Mouse (Mus musculus) heart, adult 2 months (tissue): ENCODE results near the gene D5Ertd579e. TPM values are rescaled to one million over a fixed set of nuclear protein-coding genes. Genes with fewer than 3 reads are reported as not detected.
A peak's percentile ranks its signal among the peaks of the same experiment; 100 is the strongest.

ENCODE experiments used
- DNase-seq, 2 experiments: peaks; one replicate each; pipeline ENCODE4 v3.0.0; 2021
- H3K27ac ChIP-seq: fragments of 200-600 bp; 2 replicates; pipeline ENCODE4 v1.8.1; 2022
- H3K27me3 ChIP-seq: fragments of 200-500 bp; 2 replicates; pipeline ENCODE4 v1.6.1; 2012; ENCODE audit warnings: mild to moderate bottlenecking, low read length, inconsistent platforms, mixed read lengths; ENCODE audit not compliant: control insufficient read depth, insufficient read depth
- H3K36me3 ChIP-seq: fragments of 200-500 bp; 2 replicates; pipeline ENCODE4 v1.6.1; 2012; ENCODE audit warnings: low read length, inconsistent platforms; ENCODE audit not compliant: control insufficient read depth, insufficient read depth
- H3K4me1 ChIP-seq: fragments of 200-500 bp; 2 replicates; pipeline ENCODE4 v1.6.1; 2011; ENCODE audit warnings: low read length; ENCODE audit not compliant: control insufficient read depth, insufficient read depth
- H3K4me3 ChIP-seq: fragments of 200-600 bp; 2 replicates; pipeline ENCODE4 v1.8.1; 2022
- H3K79me2 ChIP-seq: fragments of 200-500 bp; replicated peaks from 2 replicates; pipeline ENCODE4 v1.6.1; 2012; ENCODE audit warnings: mild to moderate bottlenecking, inconsistent platforms, low read length, moderate library complexity, mixed read lengths; ENCODE audit not compliant: control insufficient read depth, insufficient read depth
- H3K9ac ChIP-seq: fragments of 200-500 bp; 2 replicates; pipeline ENCODE4 v1.6.1; 2012; ENCODE audit warnings: low read depth, mild to moderate bottlenecking, control low read depth, inconsistent platforms, low read length, mixed read lengths
- CTCF ChIP-seq: fragments of 200-600 bp; IDR thresholded peaks from 2 replicates; pipeline ENCODE4 v1.8.1; 2022; ENCODE audit warnings: antibody characterized with exemption, mild to moderate bottlenecking, moderate library complexity
- EP300 ChIP-seq: fragments of 200-500 bp; IDR thresholded peaks from 2 replicates; pipeline ENCODE4 v1.6.1; 2011; ENCODE audit warnings: low read depth, low read length, control low read depth; ENCODE audit not compliant: insufficient read depth
- POLR2A ChIP-seq: fragments of 200-500 bp; IDR thresholded peaks from 2 replicates; pipeline ENCODE4 v1.6.1; 2011; ENCODE audit warnings: mild to moderate bottlenecking, low read depth, low read length, control low read depth; ENCODE audit not compliant: insufficient read depth
- WGBS: fragments of 180-500 bp; shearing (Covaris S2); methylation state at CpG from one replicate; pipeline ENCODE4 v1.1.7; 2018; 5-methylcytosine and 5-hydroxymethylcytosine counted together
- intact Hi-C: fragments of 180-260 bp; cut with DNase I; formaldehyde crosslinking; loops from one replicate; pipeline ENCODE4 v1.15.1; 2025
- long read RNA-seq: library from polyadenylated mRNA; stranded (forward); transcript quantifications from one replicate; pipeline ENCODE4 v2.0.0, GENCODE M21; 2021
- polyA plus RNA-seq: library from polyadenylated mRNA; depleted of rRNA; stranded (reverse); fragments of >200 nt; gene quantifications from 2 replicates; pipeline ENCODE4 v1.2.3, GENCODE M21; 2012; rRNA removed
- total RNA-seq, 2 experiments: library from RNA; stranded (reverse); gene quantifications; 2 replicates each; pipeline ENCODE4 v1.2.3; 2021

D5Ertd579e gene
- total RNA-seq (100 to 1,000 TPM in 1 of 2 experiments, 10 to 100 TPM in 1; 81.8 to 104 TPM), polyA plus RNA-seq (22.5 and 45.3 TPM in 2 replicates)
- long read RNA-seq, full-length matches to known transcripts: 24 of 44 reads
- long read RNA-seq, partial matches to known transcripts: 12 of 44 reads
- long read RNA-seq, other reads (novel, unspliced or antisense): 8 of 44 reads

DNA sequence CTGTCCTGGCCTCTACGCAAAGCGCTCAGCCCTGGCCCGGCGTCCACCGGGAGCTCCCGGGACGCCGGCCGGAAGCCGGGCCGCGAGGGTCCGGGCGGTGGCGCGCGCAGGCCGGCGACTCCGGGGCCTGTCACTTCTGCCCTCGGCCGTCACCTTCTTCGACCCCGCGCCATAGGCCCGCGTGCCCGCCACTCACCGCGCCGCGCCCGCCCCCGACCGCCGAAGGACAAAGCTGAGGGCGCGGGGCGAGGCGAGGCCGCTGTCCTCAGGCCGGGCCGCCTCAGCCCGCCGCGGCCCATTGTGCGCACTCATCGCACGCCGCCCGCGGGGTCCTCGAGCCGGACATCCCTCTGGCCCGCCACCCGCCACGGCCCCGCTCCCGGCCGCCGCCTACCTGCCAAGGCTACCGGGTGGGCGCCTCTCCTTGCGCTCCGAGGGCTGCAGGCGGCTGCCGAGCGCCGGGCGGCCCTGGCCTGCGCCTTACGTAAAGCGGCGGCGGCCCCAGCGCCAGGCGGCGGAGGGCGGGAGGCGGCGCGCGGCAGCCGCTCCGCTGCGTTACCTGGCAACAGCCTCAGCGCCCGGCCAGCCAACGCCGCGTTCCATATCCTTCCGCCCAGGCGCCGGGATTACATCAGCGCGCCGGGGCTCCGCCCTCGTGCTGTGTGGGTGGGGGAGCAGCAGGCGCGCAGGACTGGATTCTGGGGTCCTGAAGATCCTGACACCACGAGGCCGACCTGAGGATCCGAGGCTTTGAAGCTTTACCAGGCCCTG lies at the start of gene D5Ertd579e:
Gene D5Ertd579e, minus strand, starts transcription at position 564 of the 771 bp plus-strand sequence.
- Histone ChIP-seq H3K27ac (peak within 1 kb of the TSS; percentile 97), H3K79me2 (0 out of 2 replicates have a peak, but pooled peaks cover 2% of the 10 kb centered on the region), H3K4me3 (peak within 1 kb of the TSS; percentile 84), H3K36me3 (peaks cover 8% of the 10 kb centered on the region), H3K4me1 (peaks cover 4% of the 10 kb centered on the region), H3K9ac (peak within 1 kb of the TSS; percentile 88), H3K27me3 (no peaks in the 10 kb centered on the region)
- TF ChIP-seq EP300 (peak; percentile 55; the same call in 1 of the 2 replicates), POLR2A (peak; percentile 76), CTCF (no peak)
- intact Hi-C loops: loop anchor here (2.0 to 5.0 kb wide), 3 partner anchors 17 to 113 kb away; no protein-coding TSS in a partner anchor
- under 1% methylated on average over 103 of the region's 104 CpGs for WGBS
- peak; percentile 96 to 97 for DNase-seq

DNA sequence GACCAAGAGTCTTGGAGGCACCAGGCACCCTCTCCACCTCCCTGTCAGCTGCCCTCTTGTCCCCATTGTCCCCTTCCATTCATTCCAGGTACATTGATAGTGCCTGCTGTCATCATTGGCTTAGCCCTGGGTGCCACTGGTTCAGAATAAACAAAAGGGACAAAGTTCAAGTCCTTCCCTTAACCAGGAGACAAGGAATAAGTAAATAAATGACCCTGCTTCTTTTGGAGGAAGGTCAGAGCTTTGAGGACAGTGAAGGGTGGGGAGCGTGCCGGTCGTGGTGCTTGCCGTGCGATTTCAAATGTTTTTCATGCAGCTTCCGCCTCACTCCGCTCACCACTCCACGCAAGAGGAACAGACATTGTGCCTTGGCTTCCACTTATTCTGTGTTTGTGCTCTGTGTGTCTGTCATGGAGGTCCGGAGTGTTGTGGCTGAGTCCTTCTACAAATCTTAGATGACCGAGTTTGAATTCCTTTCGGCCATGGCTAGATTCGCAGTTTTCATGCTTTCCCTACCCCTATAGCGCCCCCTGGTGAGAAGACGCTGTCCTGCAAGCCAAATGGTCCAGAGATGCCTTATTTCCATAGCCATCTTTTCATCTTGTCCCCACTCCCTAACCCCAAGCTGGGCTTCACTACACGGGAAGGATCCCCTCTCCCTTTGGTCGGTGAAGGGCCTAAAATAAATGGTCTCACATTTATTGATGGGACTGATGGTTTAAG lies 46.5 kb upstream of the D5Ertd579e start:
- DNase-seq: peak; percentile 73 to 88
- no peak overlapping the region for H3K4me3 ChIP-seq
- H3K9ac ChIP-seq: no peak overlapping the region; the same call in 1 of the 2 replicates
- no peaks in the 10 kb centered on the region for H3K36me3 ChIP-seq
- TF ChIP-seq EP300: peak; percentile 77; the same call in 1 of the 2 replicates
- TF ChIP-seq POLR2A: no peak
- TF ChIP-seq CTCF: peak; percentile 99
- no peaks in the 10 kb centered on the region for H3K27me3 ChIP-seq
- no peak overlapping the region for H3K27ac ChIP-seq
- peaks cover 3% of the 10 kb centered on the region for H3K4me1 ChIP-seq
- H3K79me2 ChIP-seq: no peaks in the 10 kb centered on the region
- intact Hi-C loops: loop anchor here (1.0 to 5.0 kb wide), 5 partner anchors 27 to 279 kb away; no protein-coding TSS in a partner anchor
- 34% methylated on average over 16 of the region's 16 CpGs for WGBS

DNA sequence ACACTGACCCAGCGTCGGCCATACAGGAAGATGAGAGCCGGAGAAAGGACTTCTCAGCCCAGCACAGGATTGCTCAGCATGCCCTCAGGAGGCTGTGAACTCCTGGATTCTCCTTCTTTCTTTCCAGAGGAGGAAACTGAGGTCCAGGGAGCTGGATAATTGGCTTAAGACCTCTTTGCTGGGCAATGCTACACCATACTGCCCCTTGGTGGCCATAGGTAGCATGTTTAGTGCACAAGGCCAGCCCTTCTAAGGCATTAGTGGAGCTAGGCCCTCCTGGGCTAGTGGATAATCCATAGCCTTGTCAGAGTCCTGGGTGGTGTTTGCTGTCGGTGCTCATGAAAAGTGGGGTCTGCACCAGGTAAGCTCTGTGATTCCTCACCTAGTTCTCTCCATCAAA lies 44.0 kb upstream of the D5Ertd579e start:
- TF ChIP-seq CTCF (peak; percentile 75), POLR2A (no peak), EP300 (0 out of 2 replicates have a peak, but pooled peaks have one; percentile 48)
- Histone ChIP-seq H3K9ac (no peak overlapping the region), H3K4me1 (peaks cover 1% of the 10 kb centered on the region; the same call in 1 of the 2 replicates), H3K27me3 (no peaks in the 10 kb centered on the region), H3K27ac (no peak overlapping the region), H3K36me3 (no peaks in the 10 kb centered on the region), H3K79me2 (no peaks in the 10 kb centered on the region), H3K4me3 (no peak overlapping the region)
- WGBS: 63% methylated on average over 4 of the region's 4 CpGs
- peak in 1 of 2 experiments; percentile 42 for DNase-seq
- intact Hi-C loops: loop anchor here (2.0 to 5.0 kb wide), 3 partner anchors 45 to 213 kb away; no protein-coding TSS in a partner anchor

DNA sequence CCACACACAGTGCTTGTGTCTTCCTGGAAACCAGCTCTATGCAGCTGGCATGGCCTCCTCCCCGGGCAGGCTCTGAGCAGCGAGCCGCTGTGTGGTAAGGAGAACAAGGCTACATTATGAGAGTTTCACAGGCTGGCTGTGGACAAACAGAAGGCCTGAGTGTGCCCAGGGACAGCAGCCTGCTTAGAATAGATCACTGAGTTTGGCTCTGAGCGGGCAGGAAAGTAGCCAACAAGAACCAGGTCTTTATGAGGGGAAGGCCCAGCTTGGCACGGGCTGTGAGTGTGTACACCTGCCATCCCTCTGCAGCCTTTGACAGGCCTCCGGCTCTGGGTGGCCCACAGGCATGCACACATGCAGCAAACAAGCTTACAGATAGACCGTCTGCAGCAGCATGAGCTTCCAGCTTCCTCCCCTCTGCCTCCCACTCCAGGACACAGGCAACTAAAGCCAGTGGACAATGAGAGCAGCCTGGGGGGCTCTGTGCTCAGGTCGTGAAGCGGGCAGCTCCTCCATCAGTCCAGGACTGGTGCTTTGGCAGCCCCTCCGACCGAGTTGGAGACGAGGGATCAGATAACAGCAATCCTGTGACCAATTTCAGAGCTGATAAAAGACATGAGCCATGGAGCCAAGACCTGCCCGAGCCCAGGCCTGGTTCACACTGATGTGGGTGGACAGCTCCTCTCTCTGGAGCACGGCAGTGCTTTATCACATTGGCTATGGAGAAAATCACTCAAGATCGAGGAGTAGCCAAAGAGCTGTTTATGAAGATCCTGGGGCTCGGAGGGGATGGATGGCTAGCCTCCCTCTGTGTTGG lies 43.2 kb upstream of the D5Ertd579e start:
- H3K4me3 ChIP-seq: no peak overlapping the region
- no peaks in the 10 kb centered on the region for H3K79me2 ChIP-seq
- peak; percentile 41 to 70 for DNase-seq
- 44% methylated on average over 16 of the region's 16 CpGs for WGBS
- H3K27ac ChIP-seq: peak overlapping the region; percentile 65
- peaks cover 1% of the 10 kb centered on the region; the same call in 1 of the 2 replicates for H3K4me1 ChIP-seq
- intact Hi-C loops: loop anchor here (2.0 kb wide), 1 partner anchor 44 kb away; no protein-coding TSS in a partner anchor
- no peak for TF ChIP-seq CTCF
- 0 out of 2 replicates have a peak, but pooled peaks have one; percentile 36 for TF ChIP-seq EP300
- no peaks in the 10 kb centered on the region for H3K27me3 ChIP-seq
- no peak overlapping the region for H3K9ac ChIP-seq
- no peaks in the 10 kb centered on the region for H3K36me3 ChIP-seq

DNA sequence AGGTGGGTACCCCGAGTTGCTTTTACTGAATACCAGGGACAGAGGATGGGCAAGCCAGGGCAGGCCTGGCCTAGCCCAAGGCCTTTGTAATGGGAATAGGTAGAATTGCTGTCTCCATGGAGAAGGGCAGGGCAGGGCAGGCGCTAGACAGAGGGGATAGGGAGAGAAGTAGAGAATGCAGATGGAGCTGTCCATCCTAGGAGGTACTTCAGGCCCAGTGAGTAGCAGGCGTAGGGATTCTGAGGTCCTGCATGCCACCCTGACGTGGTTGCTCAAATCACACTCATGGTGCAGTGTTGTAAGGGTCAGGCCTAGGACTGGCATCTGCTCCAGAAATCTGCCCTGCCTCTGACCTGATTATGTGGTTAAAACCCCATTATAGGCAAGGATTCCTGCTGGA lies 41.9 kb upstream of the D5Ertd579e start:
- 69% methylated on average over 4 of the region's 4 CpGs for WGBS
- peaks cover 1% of the 10 kb centered on the region; the same call in 1 of the 2 replicates for H3K4me1 ChIP-seq
- intact Hi-C loops: loop anchor here (2.0 kb wide), 1 partner anchor 43 kb away; no protein-coding TSS in a partner anchor
- no peaks in the 10 kb centered on the region for H3K79me2 ChIP-seq
- DNase-seq: no peak
- H3K9ac ChIP-seq: no peak overlapping the region
- no peaks in the 10 kb centered on the region for H3K36me3 ChIP-seq
- H3K27me3 ChIP-seq: no peaks in the 10 kb centered on the region
- H3K27ac ChIP-seq: no peak overlapping the region
- no peak overlapping the region for H3K4me3 ChIP-seq
- TF ChIP-seq CTCF (no peak), EP300 (no peak), POLR2A (no peak)
